Mouse (Mus musculus) spleen, adult 2 months (tissue): Measurements from ENCODE around the gene Bpifb4.

Source experiments
- CTCF ChIP-seq: fragments of 200-500 bp; IDR thresholded peaks from 2 replicates; pipeline ENCODE4 v1.5.1; 2011; ENCODE audit warnings: mild to moderate bottlenecking, inconsistent platforms; ENCODE audit not compliant: insufficient read depth, insufficient read length, insufficient replicate concordance; ENCODE audit errors: extremely low read depth
- POLR2A ChIP-seq: fragments of 200-500 bp; IDR thresholded peaks from 2 replicates; pipeline ENCODE4 v1.6.1; 2011; ENCODE audit warnings: low read depth, low read length, inconsistent platforms

DNA sequence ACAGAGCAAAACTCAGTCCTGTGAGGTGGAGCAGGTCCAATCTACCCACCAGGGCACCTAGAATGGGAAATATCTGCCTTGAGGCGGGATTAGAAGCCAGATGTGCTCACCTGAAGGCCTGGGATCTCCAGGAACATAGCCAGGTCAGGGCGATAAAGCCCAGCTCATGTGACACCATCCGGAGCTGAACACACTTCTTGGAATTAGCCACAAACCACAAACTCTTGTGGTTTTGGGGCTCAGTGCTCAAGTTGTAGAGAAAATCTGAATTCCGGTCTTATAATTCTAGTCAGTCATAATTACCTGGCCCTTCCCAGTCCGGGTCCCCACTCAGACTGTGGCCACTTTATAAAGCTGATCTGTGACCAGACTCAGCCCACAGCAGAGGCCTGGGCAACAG lies at the start of gene Bpifb4:
- no peak for TF ChIP-seq POLR2A
- TF ChIP-seq CTCF, result no peak
